Mouse (Mus musculus): ENCODE results near the gene Gm3099.
"Not testable (repeated sequence)": the region's sequence is repeated elsewhere in the genome, so short reads cannot be mapped to it uniquely, and the experiment has no call there.

Gm3099 gene

DNA sequence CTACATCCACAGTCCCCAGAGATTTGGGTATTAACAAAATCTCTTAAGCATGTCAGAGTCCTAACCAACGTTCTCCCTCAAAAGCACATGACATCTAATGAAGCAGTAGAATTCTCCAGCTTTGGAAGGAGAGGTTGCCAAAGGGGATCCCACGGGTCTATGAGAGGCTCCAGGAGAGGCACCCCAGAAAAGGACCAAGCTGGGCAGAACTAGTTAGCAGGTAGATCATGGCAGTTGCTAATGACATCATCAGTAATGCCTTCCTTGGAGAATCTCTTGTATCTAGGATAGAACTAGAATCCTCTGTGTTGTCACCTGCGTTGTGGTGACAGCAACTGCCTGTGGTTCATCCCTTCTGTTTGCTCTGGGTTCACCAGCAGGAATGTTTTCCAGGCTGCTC, at the start of gene Gm3099:
TSS of gene Gm3099 (plus strand) at position 301 of the 400 bp plus-strand sequence.
- DNase-seq (ENCODE audit: low spot score in 2 of 2): not testable (repeated sequence)

DNA sequence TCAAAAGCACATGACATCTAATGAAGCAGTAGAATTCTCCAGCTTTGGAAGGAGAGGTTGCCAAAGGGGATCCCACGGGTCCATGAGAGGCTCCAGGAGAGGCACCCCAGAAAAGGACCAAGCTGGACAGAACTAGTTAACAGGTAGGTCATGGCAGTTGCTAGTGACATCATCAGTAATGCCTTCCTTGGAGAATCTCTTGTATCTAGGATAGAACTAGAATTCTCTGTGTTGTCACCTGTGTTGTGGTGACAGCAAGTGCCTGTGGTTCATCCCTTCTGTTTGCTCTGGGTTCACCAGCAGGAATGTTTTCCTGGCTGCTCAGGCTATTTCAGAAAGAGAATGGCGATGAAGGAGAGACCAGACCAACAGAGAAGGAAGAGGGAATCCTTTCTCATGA, 34.9 kb upstream of the Gm3099 start, which contains the start of gene Gm3095:
TSS of gene Gm3095 (plus strand) at position 301 of the 400 bp plus-strand sequence.
- not testable (repeated sequence) for DNase-seq (ENCODE audit: low spot score in 2 of 2)

DNA sequence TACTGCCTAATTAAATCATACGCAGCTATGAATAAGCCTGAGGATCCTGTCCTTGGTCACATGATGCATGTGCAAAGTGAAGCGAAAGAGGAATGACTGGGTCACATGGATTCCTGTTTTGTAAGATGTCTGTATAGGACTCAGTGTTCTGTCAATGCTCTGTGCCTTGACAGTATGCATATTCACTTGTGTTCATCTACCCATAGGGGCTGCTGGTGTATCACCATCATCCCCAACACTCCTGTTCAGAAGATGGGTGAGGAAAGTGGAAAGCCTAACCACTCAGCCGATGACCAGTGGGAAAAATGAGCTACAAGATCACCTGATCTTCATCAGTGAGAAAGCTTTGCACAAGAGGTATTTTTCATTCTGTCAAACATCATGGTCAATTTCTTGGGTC, 25.4 kb downstream of the Gm3099 start, which contains the start of gene Gm5796:
TSS of gene Gm5796 (plus strand) at position 301 of the 400 bp plus-strand sequence.
- DNase-seq (ENCODE audit: low spot score in 2 of 2): not testable (repeated sequence)

Data from frontal cortex, postnatal 25 days (tissue).